Mouse (Mus musculus): Measurements from ENCODE around the gene Olfr1425.

DNA sequence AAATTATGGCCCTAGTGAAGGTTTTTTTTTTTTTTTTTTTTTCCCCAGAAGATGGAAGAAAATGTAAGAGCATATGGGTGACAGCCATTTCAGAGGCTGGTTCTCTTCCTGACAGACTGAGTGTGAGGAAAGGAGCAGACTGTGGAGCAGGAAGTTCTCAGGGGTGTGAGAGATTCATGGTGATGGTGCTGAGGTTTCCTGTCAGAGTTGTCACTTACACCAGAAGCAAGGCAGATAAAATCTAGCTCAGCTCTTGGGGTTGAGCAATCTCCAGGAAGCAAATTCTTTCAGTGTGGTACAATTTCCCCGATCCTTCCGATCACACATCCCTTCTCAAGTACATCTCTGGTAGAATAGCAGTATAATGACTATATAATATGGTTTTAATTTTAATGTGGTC is 50.9 kb downstream of the Olfr1425 start:
- TF ChIP-seq CTCF (IDR thresholded peaks at IDR 0.05; ENCODE audit: low read depth, low read length) = no peak
- no peak for TF ChIP-seq POLR2A (IDR thresholded peaks at IDR 0.05; ENCODE audit: borderline replicate concordance, low read depth, low read length)

Measured in bone marrow macrophage, adult 2 months (primary cell).